Mouse (Mus musculus): ENCODE results near the gene Ppib.

- TF ChIP-seq CHD2 (IDR thresholded peaks at IDR 0.05; ENCODE audit: low read depth, low read length) (no peak), ZNF384 (IDR thresholded peaks at IDR 0.05; ENCODE audit: low read depth, low read length) (no peak)
Measured at GRCm38 (mm10) chr9:66072754-66073153, 12.7 kb downstream of the Ppib start.

Data from ES-E14 (cell line).